Mouse (Mus musculus): ENCODE results near the gene Cyp4a10. TPM values are rescaled to one million over a fixed set of nuclear protein-coding genes. Genes with fewer than 3 reads are reported as not detected.

The Cyp4a10 gene
- polyA plus RNA-seq, 1 experiment = 0.12 TPM

- Histone ChIP-seq H3K4me3 (replicated peaks; ENCODE audit: extremely low read depth, low read depth, low read length) (no peak overlapping the region), H3K4me1 (ENCODE audit: control insufficient read depth, insufficient read depth, low read length) (no peaks in the 10 kb centered on the region)
- TF ChIP-seq CTCF (IDR thresholded peaks at IDR 0.05; ENCODE audit: insufficient read depth, low read length) = no peak
- no peak for TF ChIP-seq POLR2A (IDR thresholded peaks at IDR 0.05; ENCODE audit: borderline replicate concordance, extremely low read depth, low read depth, low read length)
- no peak for DNase-seq
Measured at GRCm38 (mm10) chr4:115583036-115583435, 65.0 kb downstream of the Cyp4a10 start.

Other genes with a start within 250 kb of the Cyp4a10 start
- 0.14 and 0.49 TPM in 2 replicates for gene Cyp4a12a, start 219.2 kb upstream of the Cyp4a10 start, polyA plus RNA-seq (2012; rRNA removed)
- gene Cyp4a12b, start 106.6 kb upstream of the Cyp4a10 start, polyA plus RNA-seq (2012; rRNA removed) = 1.7 and 1.9 TPM in 2 replicates
- gene Cyp4a30b, start 65.7 kb upstream of the Cyp4a10 start, polyA plus RNA-seq (2012; rRNA removed) = not detected in 2 replicates
- gene Cyp4a14, start 22.1 kb upstream of the Cyp4a10 start, polyA plus RNA-seq (2012; rRNA removed) = 0.06 TPM in 1 of 2 replicates, not detected in the other
- gene Cyp4a31, start 45.4 kb downstream of the Cyp4a10 start, polyA plus RNA-seq (2012; rRNA removed) = not detected in 2 replicates
- not detected in 2 replicates for gene Cyp4a32, start 82.7 kb downstream of the Cyp4a10 start, polyA plus RNA-seq (2012; rRNA removed)
- gene Cyp4b1, start 129.5 kb downstream of the Cyp4a10 start, polyA plus RNA-seq (2012; rRNA removed) = 848 and 1,004 TPM in 2 replicates
- gene Efcab14, start 219.5 kb downstream of the Cyp4a10 start, polyA plus RNA-seq (2012; rRNA removed) = 32.5 and 33.5 TPM in 2 replicates

All from lung, adult 2 months (tissue).